Mouse (Mus musculus) heart, postnatal 0 days (tissue): Measurements from ENCODE around the gene Zfp113.

Experiments used
- CTCF ChIP-seq: IDR thresholded peaks from 2 replicates; pipeline ENCODE4 v1.5.1; 2016; ENCODE audit warnings: antibody characterized with exemption, control low read depth, low read depth
- EP300 ChIP-seq: IDR thresholded peaks from 2 replicates; pipeline ENCODE4 v1.6.1; 2016; ENCODE audit warnings: antibody characterized with exemption, low read depth

DNA sequence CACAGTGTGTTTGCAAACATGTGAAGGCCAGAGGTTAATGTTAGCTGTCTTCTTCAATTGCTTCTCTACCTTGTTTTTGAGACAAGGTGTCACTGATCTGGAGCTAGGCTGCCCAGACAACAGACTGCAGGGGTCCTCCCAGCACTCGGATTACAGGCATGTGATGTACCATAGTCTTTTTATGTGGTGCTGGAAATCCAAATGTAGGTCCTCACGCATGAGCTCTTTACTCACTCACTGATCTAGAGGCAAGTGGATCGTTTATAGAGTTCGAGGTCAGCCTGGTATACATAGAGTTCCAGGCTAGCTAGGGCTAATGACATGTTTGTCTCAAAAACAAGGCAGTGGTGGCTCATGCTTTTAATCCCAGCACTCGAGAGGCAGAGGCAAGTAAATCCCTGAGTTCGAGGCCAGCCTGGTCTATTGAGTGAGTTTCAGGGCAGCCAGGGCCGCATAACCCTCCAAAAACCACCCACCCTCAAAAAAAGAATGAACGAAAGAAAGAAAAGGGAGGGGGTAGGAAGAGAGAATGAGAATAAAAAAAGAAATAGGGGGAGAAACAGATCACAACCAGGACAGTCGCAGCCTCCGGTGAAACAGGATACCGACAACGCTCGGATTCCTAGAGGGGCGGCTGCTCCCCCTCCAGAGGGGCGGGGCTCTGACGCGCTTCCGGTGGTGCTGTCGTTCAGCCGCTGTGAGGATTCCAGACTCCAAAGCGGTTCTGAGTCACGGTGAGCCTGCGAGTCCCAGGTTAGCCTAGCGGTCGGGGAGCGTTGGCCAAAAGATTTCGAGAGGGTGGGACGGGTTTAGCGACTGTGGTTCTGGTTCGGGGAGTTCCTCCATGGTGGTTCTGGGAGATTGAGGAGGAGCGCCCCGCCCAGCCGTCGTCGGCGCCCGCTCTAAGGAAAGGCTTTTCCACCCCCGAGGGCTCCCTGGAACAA, 39.0 kb downstream of the Zfp113 start, which contains the start of gene Zscan21:
- peak; percentile 11; the same call in 1 of the 2 replicates for TF ChIP-seq CTCF
- no peak; the same call in 1 of the 2 replicates for TF ChIP-seq EP300
